Mouse (Mus musculus) urinary bladder, adult 18-20 months (tissue): ENCODE data around the gene Gm4907.
"Not testable (repeated sequence)": the region's sequence is repeated elsewhere in the genome, so short reads cannot be mapped to it uniquely, and the experiment has no call there.

ENCODE experiments used
- DNase-seq, 2 experiments: peaks; one replicate each; pipeline ENCODE4 v3.0.0; 2022; ENCODE audit warnings: low spot score in 2 of 2, mixed read lengths in 2 of 2

Gm4907 gene

GRCm38 (mm10) chrX:23882253-23882652 lies at the start of gene Gm4907:
Gm4907 (plus strand) TSS chrX:23882553.
- not testable (repeated sequence) for DNase-seq

DNA sequence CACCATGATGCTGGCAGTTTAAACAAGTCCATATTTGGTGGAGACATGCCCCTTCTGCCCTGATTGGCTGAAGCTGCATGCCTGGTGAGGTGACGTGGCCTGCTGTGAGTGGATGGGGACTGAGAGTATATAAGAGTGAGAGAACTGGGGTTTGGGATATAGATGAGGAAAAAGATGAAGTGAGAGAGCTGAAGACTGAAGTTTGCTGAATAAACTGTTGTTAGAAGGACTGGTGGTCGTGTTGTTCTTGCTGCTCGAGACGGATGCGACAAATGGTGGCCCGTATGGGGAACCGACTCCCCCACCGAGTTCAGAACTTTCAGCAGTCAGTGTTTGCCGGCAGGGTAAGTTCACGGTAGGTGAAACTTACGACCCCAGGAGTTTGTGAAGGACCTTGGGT lies 48.6 kb upstream of the Gm4907 start:
- DNase-seq, result not testable (repeated sequence)

- no peak for DNase-seq
These were observed 41.4 kb upstream of the Gm4907 start for GRCm38 (mm10) chrX:23840921-23841320.

DNA sequence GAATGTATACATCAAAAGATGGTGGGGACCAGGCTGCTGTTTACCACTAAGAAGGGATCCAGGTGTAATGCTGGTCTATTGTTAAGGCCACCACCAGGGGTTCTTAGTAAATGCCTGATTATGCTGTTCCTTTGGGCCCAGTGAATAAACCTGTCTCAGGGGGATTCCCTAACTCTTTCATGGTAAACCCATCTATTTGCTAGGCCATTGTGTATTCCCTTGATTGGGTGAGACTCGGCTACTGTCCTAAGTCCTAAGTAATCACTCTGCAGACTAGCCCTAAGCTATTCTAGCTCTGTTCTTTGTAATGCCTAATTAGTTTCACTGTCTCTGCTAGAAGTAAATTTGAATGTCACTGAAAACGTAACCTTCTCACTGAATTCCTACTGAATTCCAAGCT lies 71.8 kb downstream of the Gm4907 start:
- DNase-seq, result no peak
